Mouse (Mus musculus): Measurements from ENCODE around the gene Mllt10. TPM values are rescaled to one million over a fixed set of nuclear protein-coding genes. Genes with fewer than 3 reads are reported as not detected.

Mllt10 gene
- polyA plus RNA-seq, 1 experiment from 2014 or later = 54.1 TPM

DNA sequence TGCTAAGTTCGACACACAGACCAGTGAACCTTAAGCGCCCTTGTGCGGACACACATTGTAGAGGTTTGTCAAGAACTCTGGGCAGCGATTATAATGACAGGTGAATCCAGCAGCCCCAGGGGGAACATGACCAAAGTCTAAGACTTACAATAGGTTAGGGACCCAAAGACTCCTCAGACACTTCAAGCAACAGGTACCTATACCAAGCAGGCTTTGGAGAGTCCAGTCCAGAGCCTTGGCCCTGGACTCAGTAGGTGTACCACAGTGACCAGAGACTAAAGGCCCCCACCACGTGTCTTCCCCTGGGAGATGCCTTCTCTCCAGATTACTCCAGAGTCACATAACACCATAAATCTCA lies 22.5 kb upstream of the Mllt10 start:
- no peak for ATAC-seq (ENCODE audit: low FRiP score)
- peak; percentile 94 for DNase-seq (ENCODE audit: low spot score, missing footprints)
- WGBS = 16% methylated on average over 5 of the region's 5 CpGs
- Histone ChIP-seq H3K27ac (ENCODE audit: low read depth, low read length) (peak overlapping the region; percentile 85), H3K27me3 (ENCODE audit: control insufficient read depth, insufficient read depth, low read length) (no peaks in the 10 kb centered on the region), H3K4me3 (ENCODE audit: low read depth, low read length) (peak overlapping the region; percentile 42), H3K9me3 (ENCODE audit: control insufficient read depth, low read length) (no peaks in the 10 kb centered on the region), H3K36me3 (ENCODE audit: control insufficient read depth, insufficient read depth, low read length) (no peaks in the 10 kb centered on the region), H3K9ac (ENCODE audit: low read length) (peak overlapping the region; percentile 98), H3K4me1 (ENCODE audit: control insufficient read depth, insufficient read depth, low read length) (peaks cover 45% of the 10 kb centered on the region), H3K4me2 (peak overlapping the region; percentile 99)

DNA sequence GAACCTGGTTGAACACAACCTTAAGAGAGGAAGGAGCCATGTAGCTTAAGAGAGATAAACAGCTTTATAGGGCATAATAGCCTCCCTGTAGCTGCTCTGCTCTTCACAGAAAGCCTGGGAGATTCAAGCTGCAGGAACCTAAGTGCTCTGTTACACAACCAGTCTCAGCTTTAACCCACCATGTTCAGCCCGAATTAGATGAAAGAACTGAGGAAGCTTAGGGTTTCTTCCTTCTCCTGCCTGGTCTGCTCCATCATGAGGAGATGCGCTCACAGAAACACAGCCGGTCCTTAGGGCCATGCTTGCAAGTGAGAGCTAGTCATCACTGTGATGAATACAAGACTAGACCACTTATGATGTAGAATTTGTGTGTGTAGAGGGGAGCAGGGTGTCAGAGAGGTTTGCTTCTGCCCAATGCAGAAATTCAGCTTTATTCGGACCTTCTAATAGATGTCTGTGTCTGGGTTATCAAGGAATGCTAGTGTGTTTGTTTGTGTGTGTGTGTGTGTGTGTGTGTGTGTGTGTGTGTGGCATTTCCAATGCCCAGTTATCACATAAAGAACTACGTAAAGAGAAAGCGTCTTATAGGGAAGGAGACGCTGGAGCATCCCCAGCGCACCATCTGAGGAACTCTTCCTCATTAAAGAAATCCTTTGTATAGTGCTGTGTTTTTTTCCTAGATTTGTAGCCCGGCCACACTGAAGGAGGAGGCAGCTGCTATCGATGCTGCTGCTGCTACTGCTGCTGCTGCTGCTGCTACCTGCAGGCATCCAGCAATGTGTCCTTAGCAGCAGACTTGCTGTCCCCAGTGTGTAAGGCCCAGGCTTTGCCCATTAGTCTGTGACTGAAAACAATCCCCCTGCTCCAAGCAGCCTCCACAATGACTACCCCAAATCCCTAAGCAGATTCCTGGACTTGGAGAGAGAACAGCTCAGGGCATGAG lies 21.6 kb upstream of the Mllt10 start:
- peak overlapping the region; percentile 99 for H3K4me2 ChIP-seq
- peaks cover 48% of the 10 kb centered on the region for H3K4me1 ChIP-seq (ENCODE audit: control insufficient read depth, insufficient read depth, low read length)
- H3K9me3 ChIP-seq (ENCODE audit: control insufficient read depth, low read length) = no peaks in the 10 kb centered on the region
- no peaks in the 10 kb centered on the region for H3K27me3 ChIP-seq (ENCODE audit: control insufficient read depth, insufficient read depth, low read length)
- no peaks in the 10 kb centered on the region for H3K36me3 ChIP-seq (ENCODE audit: control insufficient read depth, insufficient read depth, low read length)
- peak overlapping the region; percentile 6; the same call in 1 of the 2 replicates for H3K4me3 ChIP-seq (ENCODE audit: low read depth, low read length)
- peak; percentile 45 for ATAC-seq (ENCODE audit: low FRiP score)
- peak overlapping the region; percentile 98 for H3K9ac ChIP-seq (ENCODE audit: low read length)
- peak; percentile 95 for DNase-seq (ENCODE audit: low spot score, missing footprints)
- H3K27ac ChIP-seq (ENCODE audit: low read depth, low read length) = peak overlapping the region; percentile 85
- WGBS = 19% methylated on average over 10 of the region's 10 CpGs

DNA sequence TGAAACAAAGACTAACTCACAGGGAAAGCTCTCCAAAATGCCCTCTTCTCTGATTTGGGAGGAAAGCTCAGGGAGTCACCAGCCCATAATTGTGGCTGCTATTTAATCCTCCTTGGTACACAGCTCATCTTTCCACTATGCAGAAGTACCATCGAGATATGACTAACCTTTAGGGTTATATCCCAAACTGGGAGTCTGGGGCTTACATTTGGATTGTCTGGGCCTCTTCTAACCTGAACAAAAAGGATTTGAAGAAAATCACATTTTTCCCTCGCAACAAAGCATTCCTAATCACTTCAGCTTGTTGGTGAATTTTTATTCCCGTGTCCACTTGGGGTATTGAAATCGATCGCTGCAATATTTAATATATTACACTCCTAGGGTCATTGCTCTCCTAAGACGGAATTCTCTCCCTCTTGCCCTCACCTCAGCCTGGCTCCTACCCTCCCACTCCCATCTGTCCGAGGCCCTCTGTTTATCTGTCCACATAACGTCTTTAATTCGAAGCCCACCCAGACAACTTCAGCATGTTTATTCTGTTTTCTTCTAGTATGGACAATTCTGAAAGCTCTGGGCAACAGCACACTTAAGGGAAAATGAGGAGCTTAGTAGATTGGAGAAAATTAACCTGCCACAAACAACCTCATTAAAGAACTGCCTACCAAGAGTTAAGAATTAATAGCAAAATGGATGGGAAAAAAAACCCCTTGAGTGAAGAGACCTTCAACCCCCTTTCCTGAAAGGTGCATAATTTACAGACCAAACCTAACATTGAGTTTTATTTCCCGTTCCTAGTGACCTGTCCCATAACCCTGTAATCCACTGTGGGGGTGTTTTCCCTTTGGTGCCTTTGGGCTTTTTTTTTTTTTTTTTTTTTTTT lies 20.4 kb upstream of the Mllt10 start:
- Histone ChIP-seq H3K4me2 (peak overlapping the region; percentile 29; the same call in 1 of the 2 replicates), H3K9ac (ENCODE audit: low read length) (peak overlapping the region; percentile 98), H3K9me3 (ENCODE audit: control insufficient read depth, low read length) (no peaks in the 10 kb centered on the region), H3K27ac (ENCODE audit: low read depth, low read length) (peak overlapping the region; percentile 85), H3K4me1 (ENCODE audit: control insufficient read depth, insufficient read depth, low read length) (peaks cover 56% of the 10 kb centered on the region), H3K27me3 (ENCODE audit: control insufficient read depth, insufficient read depth, low read length) (no peaks in the 10 kb centered on the region), H3K4me3 (ENCODE audit: low read depth, low read length) (no peak overlapping the region), H3K36me3 (ENCODE audit: control insufficient read depth, insufficient read depth, low read length) (no peaks in the 10 kb centered on the region)
- 14% methylated on average over 10 of the region's 10 CpGs for WGBS
- DNase-seq (ENCODE audit: low spot score, missing footprints) = peak; percentile 92
- no peak for ATAC-seq (ENCODE audit: low FRiP score)

DNA sequence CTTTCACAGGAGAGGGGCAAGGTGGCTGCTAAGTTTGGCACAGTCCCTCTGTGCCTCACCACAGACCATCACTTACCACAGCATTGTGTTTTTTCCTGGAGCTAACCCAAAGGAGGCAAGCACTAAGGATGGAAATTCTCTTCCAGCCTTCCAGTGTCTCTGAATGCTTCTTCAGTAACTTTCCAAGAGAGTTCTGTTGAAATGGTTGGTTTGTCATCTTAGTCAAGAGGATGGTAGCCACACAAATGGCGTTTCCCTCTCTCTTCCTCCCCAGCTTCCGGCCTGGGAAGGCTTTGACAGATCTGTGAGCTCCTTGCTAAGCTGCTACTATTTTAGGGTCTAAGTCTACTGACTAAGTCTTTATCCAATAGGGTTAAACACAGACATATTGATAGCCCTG lies 17.5 kb upstream of the Mllt10 start, which contains the start of gene A930004D18Rik:
Gene A930004D18Rik, minus strand, starts transcription at position 247 of the 400 bp plus-strand sequence.
- H3K36me3 ChIP-seq (ENCODE audit: control insufficient read depth, insufficient read depth, low read length) = no peaks in the 10 kb centered on the region
- H3K27me3 ChIP-seq (ENCODE audit: control insufficient read depth, insufficient read depth, low read length) = no peaks in the 10 kb centered on the region
- H3K9me3 ChIP-seq (ENCODE audit: control insufficient read depth, low read length) = no peaks in the 10 kb centered on the region
- H3K4me2 ChIP-seq = peak within 1 kb of the TSS; percentile 94
- H3K9ac ChIP-seq (ENCODE audit: low read length) = peak within 1 kb of the TSS; percentile 98
- 23% methylated on average over 2 of the region's 2 CpGs for WGBS
- no peak within 1 kb of the TSS for H3K27ac ChIP-seq (ENCODE audit: low read depth, low read length)
- no peak for ATAC-seq (ENCODE audit: low FRiP score)
- peaks cover 69% of the 10 kb centered on the region for H3K4me1 ChIP-seq (ENCODE audit: control insufficient read depth, insufficient read depth, low read length)
- H3K4me3 ChIP-seq (ENCODE audit: low read depth, low read length) = peak within 1 kb of the TSS; percentile 50; the same call in 1 of the 2 replicates
- DNase-seq (ENCODE audit: low spot score, missing footprints) = peak; percentile 92

DNA sequence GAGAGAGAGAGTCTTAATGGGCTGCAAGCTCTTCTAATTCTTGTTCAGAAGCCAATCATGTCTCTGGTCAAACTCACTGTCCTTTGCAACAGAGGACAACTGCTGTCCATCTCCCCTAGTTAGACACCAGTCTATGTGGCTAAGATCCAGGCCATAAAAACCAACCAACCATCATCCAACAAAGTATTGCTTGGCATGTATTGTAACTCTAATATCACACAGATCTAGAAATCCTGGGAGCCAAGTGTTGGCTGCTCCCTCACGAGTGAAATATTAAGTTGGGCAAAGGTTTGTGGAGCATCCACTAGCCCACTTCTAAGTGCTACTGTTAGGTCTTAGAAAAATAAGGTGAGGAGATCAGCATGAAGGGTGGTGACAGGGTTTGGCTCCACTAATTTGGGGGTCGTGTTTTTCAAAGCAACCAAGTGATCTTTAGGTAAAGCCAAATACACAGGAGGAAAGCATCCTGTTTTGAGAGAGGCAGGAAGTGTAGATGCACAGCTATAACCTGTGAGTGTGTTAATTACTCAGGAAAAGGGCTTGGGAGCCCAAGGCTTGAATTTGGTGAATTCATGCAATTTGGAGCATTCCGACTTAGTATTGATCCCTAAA lies 16.8 kb upstream of the Mllt10 start:
- DNase-seq (ENCODE audit: low spot score, missing footprints) (peak; percentile 88), ATAC-seq (ENCODE audit: low FRiP score) (no peak)
- Histone ChIP-seq H3K4me1 (ENCODE audit: control insufficient read depth, insufficient read depth, low read length) (peaks cover 68% of the 10 kb centered on the region), H3K4me2 (peak overlapping the region; percentile 94), H3K27ac (ENCODE audit: low read depth, low read length) (no peak overlapping the region), H3K4me3 (ENCODE audit: low read depth, low read length) (peak overlapping the region; percentile 50; the same call in 1 of the 2 replicates), H3K36me3 (ENCODE audit: control insufficient read depth, insufficient read depth, low read length) (no peaks in the 10 kb centered on the region), H3K9me3 (ENCODE audit: control insufficient read depth, low read length) (no peaks in the 10 kb centered on the region), H3K9ac (ENCODE audit: low read length) (peak overlapping the region; percentile 98), H3K27me3 (ENCODE audit: control insufficient read depth, insufficient read depth, low read length) (no peaks in the 10 kb centered on the region)
- WGBS = 32% methylated on average over 3 of the region's 3 CpGs

DNA sequence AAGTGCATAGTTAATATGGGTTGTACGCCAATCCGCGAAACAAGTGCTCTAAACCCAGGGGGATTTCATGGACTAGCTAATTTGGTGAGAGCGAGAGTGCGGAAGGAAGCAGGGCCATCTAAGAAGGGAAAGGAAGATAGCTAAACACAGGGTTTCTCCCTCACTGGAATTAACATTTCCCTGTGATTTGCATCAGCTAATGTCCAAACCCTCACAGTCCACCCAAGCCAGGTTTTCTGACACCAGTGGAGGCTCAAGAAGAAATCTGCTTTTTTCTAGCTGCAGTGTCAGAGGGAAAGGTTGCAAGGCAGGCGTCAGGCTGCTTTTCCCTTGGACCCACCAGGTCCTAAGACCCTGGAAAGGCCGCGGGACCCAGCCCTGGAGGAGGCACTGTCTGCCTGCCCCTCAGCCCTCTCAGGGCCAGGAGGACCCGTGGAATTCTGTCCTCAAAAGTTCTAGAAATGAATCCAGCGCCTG lies 16.1 kb upstream of the Mllt10 start:
- Histone ChIP-seq H3K27ac (ENCODE audit: low read depth, low read length) (peak overlapping the region; percentile 98), H3K9me3 (ENCODE audit: control insufficient read depth, low read length) (no peaks in the 10 kb centered on the region), H3K27me3 (ENCODE audit: control insufficient read depth, insufficient read depth, low read length) (no peaks in the 10 kb centered on the region), H3K4me3 (ENCODE audit: low read depth, low read length) (peak overlapping the region; percentile 50), H3K36me3 (ENCODE audit: control insufficient read depth, insufficient read depth, low read length) (no peaks in the 10 kb centered on the region), H3K4me2 (peak overlapping the region; percentile 94), H3K4me1 (ENCODE audit: control insufficient read depth, insufficient read depth, low read length) (peaks cover 61% of the 10 kb centered on the region), H3K9ac (ENCODE audit: low read length) (peak overlapping the region; percentile 98)
- DNase-seq (ENCODE audit: low spot score, missing footprints) (peak; percentile 96), ATAC-seq (ENCODE audit: low FRiP score) (no peak)
- 5% methylated on average over 10 of the region's 10 CpGs for WGBS

DNA sequence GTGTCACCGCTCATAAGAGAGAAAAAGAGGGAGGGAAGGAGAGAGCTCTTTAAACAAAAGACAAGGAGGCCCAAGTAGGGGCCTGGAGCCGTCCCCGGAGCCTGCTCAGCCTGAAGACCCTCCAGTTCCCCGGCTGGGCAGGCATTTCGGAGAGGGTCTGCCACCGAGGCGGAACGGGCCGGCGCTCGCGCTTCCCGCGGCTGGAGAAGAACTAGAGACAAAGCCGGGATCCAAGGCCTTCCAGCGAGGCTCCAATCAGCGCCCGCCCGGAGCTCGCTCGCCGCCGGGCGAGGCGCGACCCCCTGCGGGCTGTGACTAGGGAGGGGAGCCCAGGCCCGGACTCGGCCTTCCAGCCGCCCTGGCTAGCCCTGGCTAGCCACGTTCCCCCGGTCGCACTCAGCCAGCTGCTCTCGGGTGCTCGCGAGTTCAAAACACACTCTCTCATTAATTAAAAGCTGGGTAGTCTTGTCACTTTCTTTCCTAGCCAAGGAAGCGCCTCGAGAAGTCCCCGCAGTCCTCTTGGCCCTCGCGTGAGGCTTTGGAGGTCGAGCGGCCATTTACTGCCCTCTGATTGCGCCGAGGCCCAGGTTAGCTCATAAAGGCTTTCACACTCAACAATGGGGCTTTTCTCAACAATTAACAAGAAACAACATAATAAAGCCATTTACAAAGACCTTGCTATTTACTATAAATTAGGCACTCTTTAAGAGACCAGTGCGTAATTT lies 15.3 kb upstream of the Mllt10 start:
- Histone ChIP-seq H3K9ac (ENCODE audit: low read length) (peak overlapping the region; percentile 98), H3K27ac (ENCODE audit: low read depth, low read length) (peak overlapping the region; percentile 98), H3K36me3 (ENCODE audit: control insufficient read depth, insufficient read depth, low read length) (no peaks in the 10 kb centered on the region), H3K4me2 (peak overlapping the region; percentile 94), H3K27me3 (ENCODE audit: control insufficient read depth, insufficient read depth, low read length) (no peaks in the 10 kb centered on the region), H3K4me1 (ENCODE audit: control insufficient read depth, insufficient read depth, low read length) (peaks cover 53% of the 10 kb centered on the region), H3K4me3 (ENCODE audit: low read depth, low read length) (peak overlapping the region; percentile 50), H3K9me3 (ENCODE audit: control insufficient read depth, low read length) (no peaks in the 10 kb centered on the region)
- DNase-seq (ENCODE audit: low spot score, missing footprints) = peak; percentile 97
- ATAC-seq (ENCODE audit: low FRiP score) = peak; percentile 53
- WGBS = 1% methylated on average over 45 of the region's 46 CpGs
